Mouse (Mus musculus): ENCODE measurements around the gene Arhgap11a.

Gene Arhgap11a

GRCm38 (mm10) chr2:113848245-113849121 is at the start of gene Arhgap11a:
Gene Arhgap11a (minus strand): TSS chr2:113848661.
- peak; percentile 98 for DNase-seq (ENCODE audit: low spot score)

GRCm38 (mm10) chr2:113893385-113894122 is 45.1 kb upstream of the Arhgap11a start:
- DNase-seq (ENCODE audit: low spot score): peak; percentile 84

GRCm38 (mm10) chr2:113887166-113887565 is 38.7 kb upstream of the Arhgap11a start:
- DNase-seq (ENCODE audit: low spot score): no peak

- no peak for DNase-seq (ENCODE audit: low spot score)
Observed at GRCm38 (mm10) chr2:113886061-113886460, 37.6 kb upstream of the Arhgap11a start.

- DNase-seq (ENCODE audit: low spot score): no peak
Observed at GRCm38 (mm10) chr2:113870115-113870514, 21.7 kb upstream of the Arhgap11a start.

- DNase-seq (ENCODE audit: low spot score): no peak
Observed at GRCm38 (mm10) chr2:113868404-113868803, 19.9 kb upstream of the Arhgap11a start.

- peak; percentile 62 for DNase-seq (ENCODE audit: low spot score)
Observed at GRCm38 (mm10) chr2:113866155-113866554, 17.7 kb upstream of the Arhgap11a start.

- DNase-seq (ENCODE audit: low spot score): no peak
Observed at GRCm38 (mm10) chr2:113849141-113849540, 680 bp upstream of the Arhgap11a start.

GRCm38 (mm10) chr2:113847678-113848244 is 700 bp downstream of the Arhgap11a start:
- no peak for DNase-seq (ENCODE audit: low spot score)

GRCm38 (mm10) chr2:113845081-113845480 is 3.4 kb downstream of the Arhgap11a start:
- no peak for DNase-seq (ENCODE audit: low spot score)

- DNase-seq (ENCODE audit: low spot score): no peak
Observed at GRCm38 (mm10) chr2:113841656-113842437, 6.6 kb downstream of the Arhgap11a start.

GRCm38 (mm10) chr2:113839488-113839887 is 9.0 kb downstream of the Arhgap11a start:
- no peak for DNase-seq (ENCODE audit: low spot score)

- no peak for DNase-seq (ENCODE audit: low spot score)
Observed at GRCm38 (mm10) chr2:113835219-113835618, 13.2 kb downstream of the Arhgap11a start.

- peak; percentile 94 for DNase-seq (ENCODE audit: low spot score)
Observed at GRCm38 (mm10) chr2:113828943-113829882, 19.2 kb downstream of the Arhgap11a start, which contains the start of gene Scg5. Gene Scg5 (minus strand): TSS chr2:113829121.

GRCm38 (mm10) chr2:113828086-113828942 is 20.1 kb downstream of the Arhgap11a start:
- DNase-seq (ENCODE audit: low spot score): peak; percentile 37

- peak; percentile 72 for DNase-seq (ENCODE audit: low spot score)
Observed at GRCm38 (mm10) chr2:113823909-113824308, 24.6 kb downstream of the Arhgap11a start.

- DNase-seq (ENCODE audit: low spot score): no peak
Observed at GRCm38 (mm10) chr2:113822367-113822766, 26.1 kb downstream of the Arhgap11a start.

GRCm38 (mm10) chr2:113821176-113821734 is 27.2 kb downstream of the Arhgap11a start:
- DNase-seq (ENCODE audit: low spot score): peak; percentile 48

- DNase-seq (ENCODE audit: low spot score): no peak
Observed at GRCm38 (mm10) chr2:113820117-113820516, 28.3 kb downstream of the Arhgap11a start.
